Mouse (Mus musculus): ENCODE results near the gene Ppp1r21.

The Ppp1r21 gene

GRCm38 (mm10) chr17:88529519-88530235 lies at the start of gene Ppp1r21:
Ppp1r21 (plus strand) TSS chr17:88530118.
- DNase-seq (ENCODE audit: low read depth), result peak; percentile 96

GRCm38 (mm10) chr17:88480369-88480768 lies 49.5 kb upstream of the Ppp1r21 start:
- peak; percentile 65 for DNase-seq (ENCODE audit: low read depth)

GRCm38 (mm10) chr17:88481062-88481461 lies 48.9 kb upstream of the Ppp1r21 start:
- DNase-seq (ENCODE audit: low read depth), result no peak

- DNase-seq (ENCODE audit: low read depth), result no peak
These were observed 48.3 kb upstream of the Ppp1r21 start for GRCm38 (mm10) chr17:88481587-88481986.

GRCm38 (mm10) chr17:88484539-88484938 lies 45.4 kb upstream of the Ppp1r21 start:
- peak; percentile 72 for DNase-seq (ENCODE audit: low read depth)

GRCm38 (mm10) chr17:88484951-88485350 lies 45.0 kb upstream of the Ppp1r21 start:
- no peak for DNase-seq (ENCODE audit: low read depth)

GRCm38 (mm10) chr17:88490546-88490945 lies 39.4 kb upstream of the Ppp1r21 start:
- DNase-seq (ENCODE audit: low read depth), result no peak

- DNase-seq (ENCODE audit: low read depth), result peak; percentile 33
These were observed 38.4 kb upstream of the Ppp1r21 start for GRCm38 (mm10) chr17:88491366-88492106.

GRCm38 (mm10) chr17:88492107-88492460 lies 37.8 kb upstream of the Ppp1r21 start:
- DNase-seq (ENCODE audit: low read depth), result no peak

- DNase-seq (ENCODE audit: low read depth), result no peak
These were observed 36.4 kb upstream of the Ppp1r21 start for GRCm38 (mm10) chr17:88493551-88493950.

- DNase-seq (ENCODE audit: low read depth), result no peak
These were observed 35.7 kb upstream of the Ppp1r21 start for GRCm38 (mm10) chr17:88494121-88494771.

GRCm38 (mm10) chr17:88494772-88495132 lies 35.2 kb upstream of the Ppp1r21 start:
- DNase-seq (ENCODE audit: low read depth), result no peak

- no peak for DNase-seq (ENCODE audit: low read depth)
These were observed 31.7 kb upstream of the Ppp1r21 start for GRCm38 (mm10) chr17:88498090-88498682.

GRCm38 (mm10) chr17:88504056-88504455 lies 25.9 kb upstream of the Ppp1r21 start:
- no peak for DNase-seq (ENCODE audit: low read depth)

GRCm38 (mm10) chr17:88505275-88505723 lies 24.6 kb upstream of the Ppp1r21 start:
- no peak for DNase-seq (ENCODE audit: low read depth)

- DNase-seq (ENCODE audit: low read depth), result no peak
These were observed 24.0 kb upstream of the Ppp1r21 start for GRCm38 (mm10) chr17:88505941-88506340.

- DNase-seq (ENCODE audit: low read depth), result no peak
These were observed 22.5 kb upstream of the Ppp1r21 start for GRCm38 (mm10) chr17:88507376-88507775.

- peak; percentile 45 for DNase-seq (ENCODE audit: low read depth)
These were observed 20.9 kb upstream of the Ppp1r21 start for GRCm38 (mm10) chr17:88508846-88509508.

GRCm38 (mm10) chr17:88509999-88510398 lies 19.9 kb upstream of the Ppp1r21 start:
- no peak for DNase-seq (ENCODE audit: low read depth)

GRCm38 (mm10) chr17:88511095-88511551 lies 18.8 kb upstream of the Ppp1r21 start:
- peak; percentile 92 for DNase-seq (ENCODE audit: low read depth)

GRCm38 (mm10) chr17:88516477-88516876 lies 13.4 kb upstream of the Ppp1r21 start:
- no peak for DNase-seq (ENCODE audit: low read depth)

- peak; percentile 29 for DNase-seq (ENCODE audit: low read depth)
These were observed 2.1 kb upstream of the Ppp1r21 start for GRCm38 (mm10) chr17:88527781-88528180.
